Mouse (Mus musculus) neural tube, embryonic 15.5 days (tissue): ENCODE measurements around the gene Chpt1. TPM values are rescaled to one million over a fixed set of nuclear protein-coding genes. Genes with fewer than 3 reads are reported as not detected.
A peak's percentile ranks its signal among the peaks of the same experiment; 100 is the strongest.
"Not testable (repeated sequence)": the region's sequence is repeated elsewhere in the genome, so short reads cannot be mapped to it uniquely, and the experiment has no call there.

Experiments
- ATAC-seq: fragments of 200-750 bp; cut with Nextera tagmentation; 2 replicates; pipeline ENCODE4 v1.8.0; 2017; ENCODE audit warnings: mild to moderate bottlenecking, moderate TSS enrichment, moderate library complexity; ENCODE audit not compliant: low FRiP score
- H3K27ac ChIP-seq: fragments of 300-500 bp; sonication (generic); replicated peaks from 2 replicates; pipeline ENCODE4 v1.5.1; 2015; ENCODE audit warnings: mild to moderate bottlenecking, inconsistent platforms
- H3K27me3 ChIP-seq: fragments of 300-500 bp; sonication (generic); replicated peaks from 2 replicates; pipeline ENCODE4 v1.6.1; 2015; ENCODE audit warnings: inconsistent platforms
- H3K36me3 ChIP-seq: fragments of 300-500 bp; sonication (generic); 2 replicates; pipeline ENCODE4 v1.6.1; 2015; ENCODE audit warnings: inconsistent platforms
- H3K4me1 ChIP-seq: fragments of 300-500 bp; sonication (generic); 2 replicates; pipeline ENCODE4 v1.6.1; 2015; ENCODE audit warnings: inconsistent platforms
- H3K4me2 ChIP-seq: fragments of 300-500 bp; sonication (generic); 2 replicates; pipeline ENCODE4 v1.6.1; 2015; ENCODE audit warnings: inconsistent platforms, mild to moderate bottlenecking, moderate library complexity
- H3K4me3 ChIP-seq: fragments of 300-500 bp; sonication (generic); replicated peaks from 2 replicates; pipeline ENCODE4 v1.5.1; 2015; ENCODE audit warnings: mild to moderate bottlenecking, inconsistent platforms
- H3K9ac ChIP-seq: fragments of 300-500 bp; sonication (generic); replicated peaks from 2 replicates; pipeline ENCODE4 v1.6.1; 2015; ENCODE audit warnings: mild to moderate bottlenecking, inconsistent platforms
- H3K9me3 ChIP-seq: fragments of 300-500 bp; sonication (generic); replicated peaks from 2 replicates; pipeline ENCODE4 v1.6.1; 2016; ENCODE audit warnings: inconsistent platforms
- WGBS: fragments of 180-500 bp; shearing (Covaris S2); methylation state at CpG from one replicate; pipeline ENCODE4 v1.1.7; 2015; ENCODE audit warnings: mixed read lengths; 5-methylcytosine and 5-hydroxymethylcytosine counted together
- polyA plus RNA-seq: library from polyadenylated mRNA; unstranded; fragments of >200 nt; fragmentation: Nextera tagmentation; extraction: Ambion mirVana; gene quantifications from 2 replicates; pipeline ENCODE4 v1.2.1, GENCODE M21; 2015

Chpt1 gene
- 23.1 and 23.9 TPM in 2 replicates for polyA plus RNA-seq

GRCm38 (mm10) chr10:88503421-88504314 is at the start of gene Chpt1:
Chpt1 (minus strand) TSS chr10:88504073.
- Histone ChIP-seq H3K36me3 (no peaks in the 10 kb centered on the region), H3K4me2 (peak within 1 kb of the TSS; percentile 77), H3K9me3 (no peaks in the 10 kb centered on the region), H3K27me3 (no peaks in the 10 kb centered on the region), H3K27ac (peak within 1 kb of the TSS; percentile 82), H3K4me3 (peak within 1 kb of the TSS; percentile 66), H3K9ac (peak within 1 kb of the TSS; percentile 79), H3K4me1 (peaks cover 17% of the 10 kb centered on the region)
- ATAC-seq, result peak; percentile 96
- WGBS, result under 1% methylated on average over 69 of the region's 80 CpGs

GRCm38 (mm10) chr10:88552738-88553137 is 48.9 kb upstream of the Chpt1 start:
- no peak for ATAC-seq

GRCm38 (mm10) chr10:88550225-88550624 is 46.4 kb upstream of the Chpt1 start:
- WGBS, result 90% methylated on average over 3 of the region's 3 CpGs
- no peaks in the 10 kb centered on the region for H3K9me3 ChIP-seq
- no peak overlapping the region for H3K4me2 ChIP-seq
- H3K9ac ChIP-seq, result no peak overlapping the region
- no peak for ATAC-seq
- H3K4me1 ChIP-seq, result no peaks in the 10 kb centered on the region
- H3K36me3 ChIP-seq, result no peaks in the 10 kb centered on the region
- H3K27me3 ChIP-seq, result no peaks in the 10 kb centered on the region
- H3K27ac ChIP-seq, result no peak overlapping the region
- H3K4me3 ChIP-seq, result no peak overlapping the region

More at GRCm38 (mm10) chr10:88552738-88553137, 48.9 kb upstream of the Chpt1 start:
- no peak overlapping the region for H3K27ac ChIP-seq
- no peaks in the 10 kb centered on the region for H3K27me3 ChIP-seq
- no peaks in the 10 kb centered on the region for H3K4me1 ChIP-seq
- no peak overlapping the region for H3K9ac ChIP-seq
- no peaks in the 10 kb centered on the region for H3K9me3 ChIP-seq
- H3K4me2 ChIP-seq, result no peak overlapping the region
- H3K36me3 ChIP-seq, result no peaks in the 10 kb centered on the region
- WGBS, result 99% methylated on average over 2 of the region's 2 CpGs
- no peak overlapping the region for H3K4me3 ChIP-seq

GRCm38 (mm10) chr10:88547635-88548034 is 43.8 kb upstream of the Chpt1 start:
- Histone ChIP-seq H3K4me2 (no peak overlapping the region), H3K9me3 (no peaks in the 10 kb centered on the region; the same call in 1 of the 2 replicates), H3K36me3 (no peaks in the 10 kb centered on the region), H3K27me3 (no peaks in the 10 kb centered on the region), H3K9ac (no peak overlapping the region), H3K4me1 (no peaks in the 10 kb centered on the region), H3K4me3 (no peak overlapping the region), H3K27ac (no peak overlapping the region)
- WGBS, result 62% methylated on average over 2 of the region's 2 CpGs
- no peak for ATAC-seq

- no peaks in the 10 kb centered on the region for H3K27me3 ChIP-seq
- no peaks in the 10 kb centered on the region for H3K36me3 ChIP-seq
- no peaks in the 10 kb centered on the region for H3K4me1 ChIP-seq
- WGBS, result 75% methylated on average over 5 of the region's 5 CpGs
- H3K4me2 ChIP-seq, result no peak overlapping the region
- no peak overlapping the region for H3K4me3 ChIP-seq
- H3K9ac ChIP-seq, result no peak overlapping the region
- no peak overlapping the region for H3K27ac ChIP-seq
- H3K9me3 ChIP-seq, result no peaks in the 10 kb centered on the region
- ATAC-seq, result no peak
Measured at GRCm38 (mm10) chr10:88530631-88531030, 26.8 kb upstream of the Chpt1 start.

GRCm38 (mm10) chr10:88524016-88524415 is 20.1 kb upstream of the Chpt1 start:
- Histone ChIP-seq H3K36me3 (no peaks in the 10 kb centered on the region), H3K27me3 (no peaks in the 10 kb centered on the region), H3K4me3 (no peak overlapping the region), H3K4me2 (no peak overlapping the region), H3K9me3 (no peaks in the 10 kb centered on the region), H3K9ac (no peak overlapping the region), H3K27ac (no peak overlapping the region), H3K4me1 (no peaks in the 10 kb centered on the region)
- 83% methylated on average over 2 of the region's 2 CpGs for WGBS
- ATAC-seq, result no peak

GRCm38 (mm10) chr10:88523212-88523611 is 19.3 kb upstream of the Chpt1 start:
- Histone ChIP-seq H3K36me3 (no peaks in the 10 kb centered on the region), H3K4me1 (no peaks in the 10 kb centered on the region), H3K4me2 (no peak overlapping the region), H3K9me3 (no peaks in the 10 kb centered on the region), H3K9ac (no peak overlapping the region), H3K27ac (no peak overlapping the region), H3K4me3 (no peak overlapping the region), H3K27me3 (no peaks in the 10 kb centered on the region)
- WGBS, result 71% methylated on average over 1 of the region's 1 CpGs
- ATAC-seq, result no peak

GRCm38 (mm10) chr10:88522795-88523194 is 18.9 kb upstream of the Chpt1 start:
- Histone ChIP-seq H3K27ac (no peak overlapping the region), H3K9ac (no peak overlapping the region), H3K9me3 (no peaks in the 10 kb centered on the region), H3K4me1 (no peaks in the 10 kb centered on the region), H3K27me3 (no peaks in the 10 kb centered on the region), H3K4me3 (no peak overlapping the region), H3K4me2 (no peak overlapping the region), H3K36me3 (no peaks in the 10 kb centered on the region)
- WGBS, result 93% methylated on average over 8 of the region's 8 CpGs
- ATAC-seq, result no peak

- H3K27me3 ChIP-seq, H3K9me3 ChIP-seq, ATAC-seq, H3K4me3 ChIP-seq, H3K4me1 ChIP-seq, H3K9ac ChIP-seq, H3K4me2 ChIP-seq, H3K27ac ChIP-seq, H3K36me3 ChIP-seq: not testable (repeated sequence)
- WGBS, result 82% methylated on average over 7 of the region's 7 CpGs
Measured at GRCm38 (mm10) chr10:88515049-88515448, 11.2 kb upstream of the Chpt1 start.

- no peaks in the 10 kb centered on the region for H3K36me3 ChIP-seq
- H3K9me3 ChIP-seq, result no peaks in the 10 kb centered on the region
- ATAC-seq, result no peak
- H3K27ac ChIP-seq, result no peak overlapping the region
- no peaks in the 10 kb centered on the region for H3K27me3 ChIP-seq
- no peak overlapping the region for H3K4me2 ChIP-seq
- 57% methylated on average over 2 of the region's 2 CpGs for WGBS
- no peak overlapping the region for H3K9ac ChIP-seq
- H3K4me3 ChIP-seq, result no peak overlapping the region
- no peaks in the 10 kb centered on the region for H3K4me1 ChIP-seq
Measured at GRCm38 (mm10) chr10:88514495-88514894, 10.6 kb upstream of the Chpt1 start.

- Histone ChIP-seq H3K9me3 (no peaks in the 10 kb centered on the region), H3K4me2 (no peak overlapping the region), H3K27ac (no peak overlapping the region), H3K9ac (no peak overlapping the region), H3K27me3 (no peaks in the 10 kb centered on the region), H3K4me3 (no peak overlapping the region), H3K36me3 (no peaks in the 10 kb centered on the region), H3K4me1 (no peaks in the 10 kb centered on the region)
- WGBS, result 76% methylated on average over 8 of the region's 8 CpGs
- ATAC-seq, result no peak
Measured at GRCm38 (mm10) chr10:88513574-88514135, 9.8 kb upstream of the Chpt1 start.

- Histone ChIP-seq H3K4me3 (no peak overlapping the region), H3K4me1 (no peaks in the 10 kb centered on the region), H3K27ac (no peak overlapping the region), H3K9me3 (no peaks in the 10 kb centered on the region), H3K36me3 (no peaks in the 10 kb centered on the region), H3K9ac (no peak overlapping the region), H3K27me3 (no peaks in the 10 kb centered on the region), H3K4me2 (no peak overlapping the region)
- WGBS, result 91% methylated on average over 9 of the region's 9 CpGs
- ATAC-seq, result no peak
Measured at GRCm38 (mm10) chr10:88511355-88511754, 7.5 kb upstream of the Chpt1 start.
